Mouse (Mus musculus): ENCODE measurements around the gene Tas1r3.

Gene Tas1r3

DNA sequence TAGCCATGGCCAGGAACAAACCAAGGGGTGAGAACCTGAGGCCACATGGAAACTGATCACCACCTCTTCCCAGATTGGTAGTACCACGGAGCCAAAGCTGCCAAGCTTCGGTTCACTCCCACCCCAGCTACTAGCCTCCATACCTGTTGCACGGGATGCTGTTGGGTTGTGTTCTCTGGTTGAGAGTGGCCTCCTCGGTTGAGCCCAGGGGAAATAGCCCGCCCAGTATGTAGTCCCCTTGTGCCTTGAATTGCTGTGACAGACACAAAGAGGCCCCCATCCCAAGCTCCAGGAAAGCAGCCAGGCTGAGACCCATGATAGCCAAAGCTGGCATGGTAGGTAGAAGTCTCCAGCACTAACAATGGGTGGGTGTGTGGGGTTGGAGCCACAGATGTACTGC, at the start of gene Tas1r3:
TSS of gene Tas1r3 (minus strand) at position 362 of the 400 bp plus-strand sequence.
- no peak for DNase-seq

DNA sequence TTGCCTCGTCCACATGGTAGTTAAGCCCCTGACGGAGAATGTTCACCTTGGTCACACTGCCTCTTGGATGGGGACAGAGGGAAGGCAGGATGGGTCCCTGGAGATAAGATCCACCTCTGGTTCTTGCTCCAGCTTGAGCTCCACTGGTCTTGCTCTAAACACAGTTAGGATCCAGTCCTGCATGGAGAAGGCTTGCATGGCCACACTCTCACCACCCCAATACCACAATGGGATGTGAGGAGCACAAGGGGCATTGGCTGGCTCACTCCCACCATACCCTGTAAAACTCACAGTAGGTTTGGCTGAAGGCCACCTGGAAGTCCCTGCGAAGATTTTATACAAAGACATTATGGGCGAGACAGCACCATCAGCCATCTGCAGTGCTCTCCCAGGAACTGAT, 45.6 kb upstream of the Tas1r3 start:
- no peak for DNase-seq

DNA sequence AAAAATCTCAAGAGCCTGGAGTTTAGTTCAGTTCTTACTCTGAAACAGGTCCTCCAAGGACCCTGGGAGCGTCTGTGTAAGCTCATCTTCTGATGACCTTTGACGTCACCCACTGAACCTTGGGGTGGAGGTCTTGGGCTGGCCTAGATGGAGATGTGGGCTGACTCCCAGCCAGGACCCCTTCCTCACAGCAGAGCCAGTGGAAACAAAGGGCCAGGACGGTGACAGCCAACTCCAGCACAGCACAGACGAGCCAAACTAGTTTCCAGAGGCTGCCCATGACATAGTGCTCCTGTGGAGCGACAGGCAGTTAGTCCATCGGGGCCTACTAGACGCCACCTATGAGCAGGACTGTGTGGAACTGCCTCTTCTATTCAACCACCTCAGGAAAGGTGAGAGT, 45.1 kb upstream of the Tas1r3 start:
- peak; percentile 1 for DNase-seq

DNA sequence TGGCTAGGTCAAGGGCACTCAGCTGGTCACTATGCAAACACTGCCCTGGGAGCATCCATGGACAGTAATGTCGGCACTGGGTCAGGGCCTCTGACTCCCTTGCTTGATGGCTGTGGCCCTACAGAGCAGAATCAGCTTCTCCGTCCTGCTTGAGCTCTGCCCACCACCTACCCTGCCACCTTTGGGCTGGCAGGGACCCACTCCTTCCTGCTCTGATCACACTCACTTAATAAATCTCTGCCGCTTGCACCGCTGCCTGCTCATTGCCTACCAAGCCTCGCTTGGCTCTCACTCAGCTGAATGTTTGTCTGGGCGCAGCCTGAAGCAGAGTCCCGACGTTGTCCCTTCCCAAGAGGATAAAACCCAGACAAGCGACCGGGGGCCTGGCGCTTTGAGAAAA, 43.8 kb upstream of the Tas1r3 start:
- peak; percentile 0 for DNase-seq

DNA sequence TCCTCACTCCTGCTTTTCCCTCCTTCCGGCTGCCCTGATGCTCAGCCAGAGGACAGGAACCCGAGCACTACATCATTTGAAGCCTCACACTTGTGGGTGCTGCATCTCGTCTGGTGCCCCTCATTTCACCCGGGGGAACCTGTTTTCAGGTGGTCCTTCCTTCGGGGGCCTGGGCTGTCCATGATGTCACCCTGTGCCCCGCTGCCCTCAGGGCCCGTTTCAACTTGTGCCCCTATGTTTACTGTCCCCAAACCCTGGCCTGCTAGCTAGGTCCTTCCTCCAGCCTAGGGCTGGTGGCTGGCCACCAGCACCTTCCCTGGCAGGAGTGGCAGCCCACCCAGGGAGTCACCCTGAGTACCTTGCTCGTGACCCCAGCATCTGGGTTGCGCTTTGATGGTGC, 43.0 kb upstream of the Tas1r3 start:
- peak; percentile 0 for DNase-seq

DNA sequence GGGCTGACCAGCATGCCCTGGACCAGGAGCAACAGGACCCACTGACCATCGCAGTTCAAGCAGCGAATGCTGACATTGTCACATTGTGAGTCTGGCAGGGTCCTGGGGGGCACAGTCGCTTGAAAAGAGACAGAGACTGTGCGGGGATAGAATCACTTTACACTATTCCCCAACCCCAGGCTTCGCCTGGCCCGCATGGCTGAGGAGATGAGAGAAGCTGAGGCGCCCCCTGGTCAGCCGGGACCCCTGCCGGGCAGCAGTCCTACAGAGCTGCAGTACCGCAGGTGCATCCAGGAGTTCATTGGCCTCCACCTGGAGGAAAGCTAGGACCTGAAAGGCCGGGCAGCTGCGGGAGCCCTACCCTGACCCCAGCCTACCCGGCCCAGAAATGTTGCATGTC, 42.5 kb upstream of the Tas1r3 start:
- peak; percentile 0 for DNase-seq

DNA sequence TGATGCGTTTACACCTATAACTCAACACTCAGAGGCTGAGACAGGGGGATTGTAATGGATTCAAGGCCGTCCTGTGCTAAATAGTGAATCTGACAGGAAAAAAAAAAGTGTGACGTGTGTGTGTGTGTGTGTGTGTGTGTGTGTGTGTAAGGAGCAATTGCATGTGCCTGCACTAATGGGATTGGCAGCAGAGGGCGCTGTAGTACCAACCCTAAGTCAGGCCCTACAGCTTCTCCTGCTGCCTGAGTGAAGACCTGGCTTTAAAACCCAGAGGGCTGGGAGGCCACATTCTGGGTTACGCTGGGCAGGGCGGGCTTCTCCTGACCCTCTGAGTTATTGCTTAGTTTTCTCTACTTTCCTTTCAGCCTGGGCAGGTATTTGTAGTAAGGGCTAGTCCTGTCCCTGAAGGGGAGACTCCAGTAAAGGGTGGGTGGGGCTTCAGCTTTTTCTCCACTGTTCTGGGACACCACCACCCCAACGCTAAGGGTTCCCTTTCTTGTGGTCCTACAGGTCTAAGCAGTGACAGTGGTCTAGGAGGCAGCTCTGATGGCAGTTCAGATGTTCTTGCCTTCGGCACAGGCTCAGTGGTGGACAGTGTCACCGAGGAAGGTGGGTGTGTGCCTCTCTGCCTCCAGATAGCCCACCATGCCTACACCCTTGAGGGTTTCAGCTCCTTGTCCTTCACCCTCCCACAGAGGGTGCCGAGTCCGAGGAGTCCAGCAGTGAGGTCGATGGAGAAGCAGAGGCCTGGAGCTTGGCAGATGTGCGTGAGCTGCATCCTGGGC, 41.3 kb upstream of the Tas1r3 start:
- peak; percentile 44 for DNase-seq

DNA sequence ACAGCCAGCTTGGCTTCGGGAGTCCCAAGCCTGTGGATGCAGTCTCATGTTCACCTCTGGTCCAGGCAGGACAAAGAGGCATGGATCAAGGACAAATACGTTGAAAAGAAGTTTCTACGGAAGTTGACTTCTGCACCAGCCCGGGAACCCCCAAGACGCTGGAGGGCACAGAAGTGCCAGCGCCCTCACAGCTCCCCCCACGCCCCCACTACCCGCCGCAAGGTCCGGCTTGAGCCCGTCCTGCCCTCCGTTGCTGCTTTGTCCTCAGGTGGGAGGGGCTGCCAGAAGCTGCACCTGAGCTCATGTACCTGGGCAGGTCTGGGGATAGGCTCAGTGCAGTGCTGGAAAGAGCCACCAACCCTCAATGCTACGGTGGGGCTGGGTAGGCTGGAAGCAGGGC, 40.1 kb upstream of the Tas1r3 start:
- DNase-seq = peak; percentile 4

DNA sequence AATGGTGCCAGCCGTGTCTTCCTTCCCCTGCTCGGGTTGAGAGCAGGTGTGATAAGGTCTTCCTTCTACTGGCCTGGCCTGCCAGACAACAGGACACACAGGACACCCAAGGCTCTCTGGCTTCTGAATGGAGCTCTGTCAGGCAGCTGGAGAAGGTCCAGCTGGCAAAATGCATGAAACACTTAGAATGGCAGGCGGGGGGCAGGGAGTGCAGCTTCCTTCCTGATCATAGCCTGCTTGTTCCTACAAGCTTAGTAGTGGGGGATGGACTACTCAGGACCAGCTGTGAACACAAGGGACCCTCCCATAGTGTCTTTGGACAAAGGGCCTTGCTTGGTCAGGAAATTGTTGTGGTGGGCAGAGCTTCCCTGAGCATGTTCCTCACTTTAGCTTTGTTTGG, 38.0 kb upstream of the Tas1r3 start:
- peak; percentile 84 for DNase-seq

DNA sequence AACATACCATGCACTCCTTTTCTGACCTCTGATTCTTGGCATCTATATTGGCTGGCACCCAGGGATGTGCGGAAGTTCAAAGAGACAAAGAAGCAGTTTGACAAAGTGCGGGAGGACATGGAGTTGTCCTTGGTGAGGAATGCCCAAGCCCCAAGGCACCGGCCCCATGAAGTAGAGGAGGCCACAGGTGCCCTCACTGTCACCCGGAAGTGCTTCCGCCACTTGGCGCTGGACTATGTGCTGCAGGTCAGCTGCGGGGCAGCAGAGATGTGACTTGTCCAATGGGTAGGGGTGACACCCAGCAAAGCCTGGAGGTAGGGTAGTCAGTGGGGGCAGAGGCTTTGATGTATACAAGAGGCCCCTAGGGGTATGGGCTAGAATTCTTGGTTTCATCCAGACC, 36.2 kb upstream of the Tas1r3 start:
- peak; percentile 1 for DNase-seq

DNA sequence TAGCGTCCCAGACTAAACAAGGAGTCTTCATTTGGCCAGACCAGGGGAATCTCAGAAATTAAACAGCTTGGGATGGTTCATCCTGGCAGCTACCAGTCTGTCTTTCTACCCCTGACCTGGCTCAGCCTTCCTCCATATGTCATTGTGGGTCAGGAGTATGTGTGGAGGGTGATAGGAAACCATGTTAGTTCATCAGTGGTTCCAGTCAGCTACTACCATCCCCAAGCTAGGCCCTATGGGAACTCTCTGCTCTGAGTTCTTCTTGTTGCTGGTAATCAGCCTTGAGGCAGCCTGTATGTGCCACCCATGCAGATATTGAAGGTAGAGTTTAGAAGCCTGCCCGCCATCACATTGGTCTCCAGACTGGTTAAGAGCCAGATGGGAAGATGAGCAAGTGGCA, 35.2 kb upstream of the Tas1r3 start:
- DNase-seq = peak; percentile 1

DNA sequence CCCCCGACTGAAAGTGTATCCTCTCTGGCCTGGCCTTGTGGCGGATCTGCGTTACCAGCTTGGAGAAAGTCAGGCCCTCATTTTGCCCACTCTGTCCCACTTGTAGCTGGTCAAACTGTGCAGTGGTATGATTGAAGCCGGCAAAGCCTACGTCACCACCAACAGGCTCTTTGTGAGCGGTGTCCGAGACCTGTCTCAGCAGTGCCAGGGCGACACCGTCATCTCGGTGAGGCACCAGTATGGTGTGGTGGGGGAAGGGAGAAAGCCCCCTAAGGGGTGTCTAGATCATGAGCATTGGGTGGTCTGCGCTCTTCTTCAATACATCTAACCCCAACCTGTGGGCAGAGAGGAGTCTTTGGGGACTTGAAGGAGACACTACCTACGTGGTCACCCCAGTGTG, 33.3 kb upstream of the Tas1r3 start:
- peak; percentile 1 for DNase-seq

DNA sequence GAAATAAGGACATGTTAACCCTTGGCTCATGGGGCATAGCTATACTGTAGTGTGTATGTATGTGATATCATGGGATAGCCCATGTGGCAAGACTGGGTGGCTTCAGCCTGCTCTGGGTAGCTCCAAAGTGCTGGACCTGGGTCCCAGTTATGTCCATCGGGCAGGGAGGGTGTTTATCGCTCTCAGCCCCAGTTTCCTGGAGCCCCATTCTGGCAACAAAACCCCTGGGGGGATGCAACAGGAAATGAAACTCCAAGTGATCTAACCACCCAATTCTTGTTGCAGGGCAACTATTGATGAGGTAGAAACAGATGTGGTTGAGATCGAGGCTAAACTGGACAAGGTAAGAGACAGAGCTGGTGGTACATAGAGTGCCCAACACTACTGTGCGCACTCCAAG, 32.7 kb upstream of the Tas1r3 start:
- DNase-seq = peak; percentile 8

DNA sequence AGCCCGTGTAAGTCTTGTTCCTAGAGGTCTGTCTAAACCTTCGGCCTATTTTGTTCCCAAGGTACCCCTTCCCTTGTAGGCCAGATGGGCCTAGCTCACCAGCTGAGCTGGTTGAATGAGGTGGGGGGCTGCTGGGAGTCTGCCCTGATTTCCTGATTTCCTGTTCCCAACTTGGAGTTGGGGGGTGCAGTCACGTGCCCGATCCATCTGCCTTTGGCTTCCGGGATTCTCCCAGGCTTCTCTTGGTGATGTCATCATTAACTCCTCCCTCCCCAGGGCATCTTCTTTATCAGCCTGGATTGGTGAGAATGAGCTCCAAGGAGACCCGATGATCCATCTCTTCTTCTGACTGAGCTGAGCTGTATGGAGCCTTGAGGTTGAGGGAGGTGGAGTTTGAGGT, 32.1 kb upstream of the Tas1r3 start:
- peak; percentile 87 for DNase-seq

DNA sequence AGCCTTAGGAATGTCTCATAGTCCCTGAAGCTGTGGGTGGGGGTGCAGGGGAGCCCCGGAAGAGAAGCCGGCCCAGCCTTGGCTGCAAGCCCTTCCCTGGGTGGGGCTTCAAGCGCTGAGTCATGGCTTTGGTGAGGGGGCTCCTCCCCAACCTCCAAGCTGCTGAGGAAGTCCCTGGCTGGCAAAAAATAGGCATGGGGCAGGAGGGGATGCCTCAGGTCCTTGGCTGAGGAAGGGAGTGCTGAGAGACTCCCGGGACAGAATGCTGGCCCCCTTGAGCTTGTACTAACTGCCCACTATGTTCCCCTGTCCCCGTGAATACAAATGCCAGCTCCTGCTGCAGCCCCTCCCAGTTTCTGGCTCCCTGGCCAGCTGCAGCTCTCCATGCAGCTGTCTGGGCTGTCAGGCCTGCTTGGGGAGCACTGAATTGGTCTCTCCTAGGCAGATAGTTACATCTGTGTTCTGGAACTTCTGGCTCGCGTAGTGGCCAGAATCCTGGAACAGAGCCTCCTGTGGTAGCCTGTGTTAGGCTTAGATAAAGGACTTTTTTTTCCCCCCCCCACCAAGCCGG, 31.2 kb upstream of the Tas1r3 start:
- peak; percentile 91 for DNase-seq

DNA sequence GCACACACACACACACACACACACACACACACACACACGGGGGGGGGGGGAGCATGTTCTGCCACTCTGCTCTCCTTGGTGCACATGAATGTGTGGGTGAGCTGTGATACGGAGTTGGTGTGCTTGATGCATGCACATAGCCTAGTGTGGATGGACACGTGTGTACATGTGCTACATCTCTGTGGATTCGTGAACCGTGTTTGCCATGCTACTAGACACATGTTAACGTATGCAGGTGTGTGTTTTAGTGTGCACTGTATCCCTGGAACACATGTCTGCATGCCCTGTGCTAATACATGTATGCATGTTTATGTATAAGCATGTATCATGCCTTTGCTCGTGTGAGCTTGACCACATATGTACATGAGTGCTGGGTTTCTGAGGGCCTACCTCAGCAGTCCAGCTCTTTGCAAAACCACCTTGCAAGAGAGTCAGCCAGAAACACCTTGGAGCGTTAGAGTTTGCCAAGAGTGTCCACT, 30.1 kb upstream of the Tas1r3 start:
- peak; percentile 0 for DNase-seq

DNA sequence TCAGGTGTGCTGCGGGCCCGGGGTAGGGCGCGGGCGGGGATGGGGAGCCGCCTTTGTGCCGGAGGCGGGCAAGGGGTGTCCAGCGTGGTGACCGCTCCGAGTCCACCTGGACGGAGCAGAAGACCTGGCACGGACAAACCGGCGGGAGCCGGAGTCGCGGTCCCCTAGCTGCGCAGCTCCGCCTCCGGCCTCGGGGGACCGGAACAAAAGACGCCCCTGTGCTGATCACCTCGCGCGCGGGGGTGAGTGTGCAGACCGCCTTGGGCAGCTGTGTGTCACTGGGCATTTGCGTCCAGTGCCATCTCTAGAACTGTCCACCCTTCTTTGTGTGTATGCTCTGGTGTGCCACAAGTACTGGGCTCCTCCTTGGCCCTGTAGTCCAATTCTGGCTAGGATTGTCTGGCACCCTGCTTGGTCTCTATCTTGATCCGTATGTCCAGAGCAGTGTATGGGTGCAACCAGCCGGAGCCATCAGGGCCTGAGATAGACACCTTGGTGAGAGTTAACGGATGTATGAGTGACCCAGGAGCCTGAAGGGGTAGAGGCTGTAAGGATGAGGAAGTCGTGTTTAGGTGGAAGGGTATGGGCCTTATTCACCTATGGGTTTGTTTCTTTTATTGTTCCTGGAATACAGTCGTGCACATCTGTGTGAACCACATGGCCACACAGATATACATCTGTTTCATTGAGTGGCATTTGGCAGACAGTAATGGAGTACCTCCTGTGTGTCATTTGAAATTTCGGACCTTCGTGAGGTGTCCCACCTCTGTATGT, 29.5 kb upstream of the Tas1r3 start:
- DNase-seq = peak; percentile 53

DNA sequence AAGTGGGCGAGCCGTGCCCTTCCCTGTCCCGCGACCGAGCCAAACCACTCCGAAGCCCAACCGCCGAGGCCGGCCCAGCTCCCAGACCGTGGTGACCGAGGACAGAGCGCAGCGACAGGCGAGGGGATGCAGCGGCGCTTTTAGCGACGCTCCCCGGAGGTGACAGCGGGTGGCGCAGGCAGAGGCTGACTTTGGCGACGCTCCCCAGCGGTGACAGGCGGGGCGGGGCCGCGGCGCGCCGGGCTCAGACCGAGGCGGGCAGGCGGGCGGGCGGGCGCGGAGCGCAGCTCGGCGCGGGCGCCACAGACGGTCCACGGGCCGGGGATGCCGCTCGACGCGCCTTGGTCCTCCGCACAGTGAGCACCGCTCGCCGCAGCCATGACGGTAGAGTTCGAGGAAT, 28.9 kb upstream of the Tas1r3 start:
- DNase-seq = peak; percentile 92

DNA sequence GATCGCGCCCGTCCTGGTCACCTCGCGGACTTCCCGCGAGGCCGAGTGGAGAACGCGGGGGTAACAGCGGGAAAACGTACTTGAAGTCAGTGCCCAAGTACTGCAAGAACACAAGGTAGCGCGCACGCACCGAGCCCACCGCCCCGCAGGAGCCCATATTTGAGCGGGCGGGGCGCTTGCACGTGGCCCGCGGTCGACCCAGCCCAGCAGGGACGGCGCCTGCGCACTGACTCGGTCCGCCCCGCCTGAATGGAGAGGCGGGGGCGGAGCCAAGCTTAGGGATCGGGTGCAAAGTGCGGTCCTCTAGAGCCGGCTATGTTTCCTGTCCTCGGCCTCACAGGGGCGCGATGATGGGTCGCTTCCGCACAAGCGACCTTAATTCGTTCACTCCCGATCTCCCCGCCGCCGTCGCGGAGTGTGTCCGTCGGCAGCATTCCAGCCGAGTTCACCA, 28.4 kb upstream of the Tas1r3 start, which contains the start of the genes Pusl1 and Acap3:
TSS of gene Pusl1 (minus strand) at position 231 of the 451 bp plus-strand sequence.
TSS of gene Acap3 (plus strand) at position 272 of the 451 bp plus-strand sequence.
- peak; percentile 97 for DNase-seq

DNA sequence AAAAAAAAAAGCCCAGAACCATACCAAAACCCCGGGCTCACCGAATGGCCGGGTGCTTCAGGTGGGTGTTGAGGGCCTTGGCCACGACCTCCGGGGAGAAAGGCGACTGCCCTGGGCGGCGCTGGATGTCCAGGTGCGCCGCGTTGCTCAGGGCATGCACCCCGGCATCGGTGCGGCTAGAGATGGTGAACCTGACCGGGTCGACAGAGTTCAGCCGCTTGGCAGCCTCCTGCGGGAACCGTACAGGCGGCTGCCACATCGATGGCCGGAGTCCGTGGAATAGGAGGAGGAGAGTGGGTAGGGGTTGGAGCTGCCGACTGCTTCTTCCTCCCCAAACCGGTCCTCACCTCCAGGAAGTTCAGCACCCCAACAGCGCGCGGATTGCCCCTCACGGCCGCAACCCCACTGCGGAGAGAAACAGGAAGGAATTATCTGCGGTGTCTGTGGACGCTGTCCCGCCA, 27.9 kb upstream of the Tas1r3 start:
- DNase-seq = no peak

DNA sequence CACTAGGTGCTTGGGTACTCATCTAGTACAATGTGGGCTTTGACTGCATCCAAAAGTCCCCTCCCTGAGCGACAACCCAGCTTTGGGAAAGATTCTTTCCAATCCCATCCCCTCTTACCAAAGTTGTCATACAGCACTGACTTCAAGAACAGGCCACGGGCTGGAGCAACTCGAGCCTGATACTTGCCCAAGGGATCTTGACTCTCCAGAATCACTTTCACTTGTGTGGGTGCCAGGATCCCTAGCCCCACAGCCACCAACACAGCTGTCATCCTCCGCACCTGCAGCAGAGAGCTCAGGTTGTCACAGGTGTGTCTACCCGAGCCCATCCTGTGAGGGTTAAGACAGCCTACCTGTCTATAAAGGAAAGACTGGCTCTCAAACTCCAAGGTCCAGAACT, 26.2 kb upstream of the Tas1r3 start:
- no peak for DNase-seq

DNA sequence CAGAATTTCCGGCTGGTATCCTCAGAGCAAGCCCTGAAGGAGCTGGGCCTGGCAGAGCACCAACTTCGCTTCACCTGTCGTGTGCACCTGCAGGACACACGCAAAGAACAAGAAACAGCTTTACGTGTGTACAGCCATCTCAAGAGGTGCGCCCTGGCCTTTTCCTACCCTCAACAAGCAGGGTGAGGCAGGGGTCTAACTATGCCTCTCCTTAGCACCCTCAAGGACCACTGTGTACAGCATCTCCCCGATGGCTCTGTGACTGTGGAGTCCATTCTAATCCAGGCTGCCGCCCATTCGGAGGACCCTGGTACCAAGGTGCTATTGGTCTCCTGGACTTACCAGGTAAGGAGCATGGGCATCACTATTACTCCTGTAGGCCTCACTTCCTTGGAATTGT, 25.0 kb upstream of the Tas1r3 start:
- no peak for DNase-seq

DNA sequence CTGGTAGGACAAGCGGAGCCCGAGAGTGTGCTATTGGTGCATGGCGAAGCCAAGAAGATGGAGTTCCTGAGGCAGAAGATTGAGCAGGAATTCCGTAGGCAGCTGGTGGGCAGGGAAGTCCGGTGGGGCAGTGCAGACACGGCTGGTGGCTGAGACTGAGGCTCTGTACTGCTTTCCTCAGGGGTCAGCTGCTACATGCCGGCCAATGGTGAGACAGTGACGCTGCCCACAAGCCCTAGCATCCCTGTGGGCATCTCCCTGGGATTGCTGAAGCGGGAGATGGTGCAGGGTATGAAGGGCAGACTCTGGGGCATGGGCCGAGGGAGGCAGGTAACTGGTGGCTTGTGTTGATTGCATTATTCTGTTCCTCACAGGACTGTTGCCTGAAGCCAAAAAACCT, 24.5 kb upstream of the Tas1r3 start:
- DNase-seq = no peak

DNA sequence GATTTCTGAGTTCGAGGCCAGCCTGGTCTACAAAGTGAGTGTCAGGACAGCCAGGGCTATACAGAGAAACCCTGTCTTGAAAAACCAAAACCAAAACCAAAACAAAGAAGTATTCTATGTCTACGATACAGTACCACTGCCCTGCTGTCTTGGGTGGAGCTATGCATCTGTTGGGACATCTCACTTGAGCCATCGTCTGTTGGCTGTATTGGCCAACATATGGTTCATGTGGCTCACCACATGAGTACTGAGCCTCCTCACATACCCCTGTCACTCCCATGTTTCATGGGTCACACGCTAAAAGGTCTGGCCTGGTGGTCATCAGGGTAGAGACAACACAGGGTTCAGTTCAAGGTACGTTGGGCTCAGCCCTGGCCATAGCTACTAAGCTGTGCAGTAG, 23.2 kb upstream of the Tas1r3 start:
- DNase-seq = no peak

Measured in lung, postnatal 10 days (tissue).